Mouse (Mus musculus) kidney, postnatal 36 days (tissue): ENCODE results near the gene Sema5a.

Experiments used
- DNase-seq, 2 experiments: peaks; one replicate each; pipeline ENCODE4 v3.0.0; 2021 to 2022; ENCODE audit warnings: mixed read lengths in 2 of 2

Sema5a gene

GRCm38 (mm10) chr15:32257340-32257739 lies 12.7 kb downstream of the Sema5a start:
- DNase-seq = no peak

DNA sequence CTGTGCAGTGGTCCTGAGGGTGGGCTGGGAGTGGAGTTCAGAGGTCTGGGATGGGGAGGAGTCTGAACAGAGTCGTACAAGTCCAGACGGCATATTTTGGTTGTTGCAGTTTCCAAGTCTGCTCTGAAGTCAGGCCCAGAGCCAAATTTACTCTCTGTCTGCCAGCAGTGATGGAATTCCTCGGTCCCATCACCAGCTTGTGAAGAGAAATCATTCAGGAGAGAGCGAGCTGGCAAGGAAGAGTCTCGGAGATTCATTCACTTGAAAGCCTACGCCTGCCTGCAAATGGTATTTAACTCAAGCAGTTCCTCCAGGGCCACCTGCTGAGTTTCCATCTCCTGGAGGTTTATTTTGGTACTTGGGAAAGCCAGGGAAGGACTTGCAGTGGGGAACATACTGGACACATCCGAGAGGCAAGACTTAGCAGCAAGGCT lies 13.3 kb downstream of the Sema5a start:
- DNase-seq = peak; percentile 26 to 31

DNA sequence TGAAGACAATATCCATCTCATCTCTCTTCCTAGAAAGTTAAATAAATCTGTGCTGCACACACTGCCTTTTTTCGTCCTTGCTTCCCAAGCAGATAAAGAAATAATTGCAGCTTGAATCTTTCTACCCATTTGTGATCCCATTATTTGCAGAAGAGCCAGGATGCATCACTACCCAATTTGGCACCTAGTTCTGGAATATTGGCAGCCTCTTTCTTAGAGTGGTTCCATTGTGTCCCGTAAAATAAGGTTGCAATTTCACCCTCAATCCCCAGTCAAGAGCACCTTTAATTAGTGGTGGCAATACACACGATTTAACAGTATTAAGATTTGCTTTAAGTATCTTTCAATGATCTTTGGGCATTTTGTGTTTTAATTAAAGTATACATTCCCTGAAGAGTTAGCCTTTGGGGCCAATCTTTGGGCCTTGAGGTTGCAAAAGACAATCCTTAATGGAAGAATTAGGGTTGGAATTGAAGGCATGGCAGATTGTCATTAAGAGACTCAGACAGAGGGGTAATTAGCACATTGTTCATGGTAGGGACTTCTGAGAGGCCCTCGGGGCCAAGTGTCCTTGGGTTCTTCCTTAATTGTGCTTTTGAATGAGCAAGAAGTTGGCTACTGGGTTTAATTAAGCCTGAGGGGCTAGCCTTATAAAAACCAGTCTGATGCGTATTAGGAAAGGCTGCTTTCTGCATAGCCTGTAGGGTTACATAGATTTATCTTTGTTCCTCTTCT lies 14.9 kb downstream of the Sema5a start:
- no peak for DNase-seq

DNA sequence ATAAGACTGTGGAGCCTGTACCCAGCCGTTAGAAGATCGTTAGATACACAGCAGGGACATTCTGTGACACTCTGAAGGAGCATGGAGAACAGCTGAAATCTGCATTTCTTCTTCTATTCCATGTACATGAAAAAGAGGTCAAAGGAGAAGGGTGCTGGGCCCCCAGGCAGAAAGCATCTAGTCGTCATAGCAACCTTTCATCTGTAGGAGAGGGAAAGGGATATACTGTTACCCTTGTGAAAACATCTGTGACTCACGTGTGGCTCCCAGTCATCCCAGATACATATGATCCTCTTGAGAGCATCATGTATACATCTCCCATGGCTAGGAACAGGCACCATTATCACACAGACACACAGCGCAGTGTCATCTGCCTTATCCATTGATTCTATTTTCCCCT lies 16.3 kb downstream of the Sema5a start:
- DNase-seq = no peak

- no peak for DNase-seq
Observed at GRCm38 (mm10) chr15:32263651-32264050, 19.0 kb downstream of the Sema5a start.

GRCm38 (mm10) chr15:32264822-32265377 lies 20.3 kb downstream of the Sema5a start:
- DNase-seq = no peak

DNA sequence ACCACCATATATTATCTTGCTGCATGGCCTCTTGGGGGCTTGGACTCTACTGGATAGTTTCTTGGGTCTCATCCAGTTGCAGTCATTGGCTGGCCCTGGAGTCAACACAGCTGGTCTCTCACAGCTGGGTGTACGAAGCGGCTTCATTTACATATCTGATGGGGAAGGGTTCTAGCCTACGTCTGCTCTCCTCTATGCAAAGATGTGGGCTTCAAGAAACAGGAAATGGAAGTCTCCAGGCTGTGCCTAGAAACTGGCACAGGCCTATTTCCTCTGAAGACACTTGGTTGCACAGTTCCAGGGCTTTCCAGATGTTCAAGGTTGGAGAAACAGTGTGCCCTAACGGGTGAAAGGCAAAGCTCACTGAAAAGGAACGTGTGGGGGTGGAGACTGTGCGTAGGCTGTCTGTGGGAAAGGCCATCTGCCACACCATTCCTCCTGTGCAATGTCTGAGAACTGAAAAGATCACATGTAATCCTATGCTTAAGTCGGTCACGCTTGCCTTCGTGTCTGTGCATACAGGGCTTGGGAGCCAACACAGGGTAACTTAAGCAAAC lies 20.8 kb downstream of the Sema5a start:
- DNase-seq = peak; percentile 44 to 45

- no peak for DNase-seq
Observed at GRCm38 (mm10) chr15:32266122-32266820, 21.7 kb downstream of the Sema5a start.

GRCm38 (mm10) chr15:32270106-32270505 lies 25.5 kb downstream of the Sema5a start:
- DNase-seq = no peak

- peak in 1 of 2 experiments; percentile 33 for DNase-seq
Observed at GRCm38 (mm10) chr15:32273925-32274324, 29.3 kb downstream of the Sema5a start.

GRCm38 (mm10) chr15:32275020-32275419 lies 30.4 kb downstream of the Sema5a start:
- no peak for DNase-seq

DNA sequence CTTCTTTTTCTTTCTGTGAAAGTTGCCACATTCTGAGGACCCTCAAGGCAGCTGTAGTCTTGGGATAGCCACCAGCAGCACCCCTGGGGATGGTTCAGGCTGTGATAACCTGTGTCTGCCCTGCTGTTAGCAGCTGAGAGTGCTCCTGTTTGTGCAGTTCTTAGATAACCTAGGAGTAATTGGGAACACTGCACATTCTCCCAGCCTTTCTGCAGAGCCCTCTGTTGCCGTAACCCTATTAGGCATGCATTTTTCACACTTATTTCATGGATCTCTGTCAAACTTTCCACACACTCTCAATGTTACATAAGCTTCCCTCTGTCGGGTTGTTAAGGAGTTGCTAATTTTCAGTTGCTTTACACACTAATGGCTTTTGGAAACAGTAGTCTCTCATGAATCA lies 34.0 kb downstream of the Sema5a start:
- DNase-seq = no peak

- peak in 1 of 2 experiments; percentile 40 for DNase-seq
Observed at GRCm38 (mm10) chr15:32281374-32281773, 36.8 kb downstream of the Sema5a start.

- no peak for DNase-seq
Observed at GRCm38 (mm10) chr15:32284688-32285087, 40.1 kb downstream of the Sema5a start.

DNA sequence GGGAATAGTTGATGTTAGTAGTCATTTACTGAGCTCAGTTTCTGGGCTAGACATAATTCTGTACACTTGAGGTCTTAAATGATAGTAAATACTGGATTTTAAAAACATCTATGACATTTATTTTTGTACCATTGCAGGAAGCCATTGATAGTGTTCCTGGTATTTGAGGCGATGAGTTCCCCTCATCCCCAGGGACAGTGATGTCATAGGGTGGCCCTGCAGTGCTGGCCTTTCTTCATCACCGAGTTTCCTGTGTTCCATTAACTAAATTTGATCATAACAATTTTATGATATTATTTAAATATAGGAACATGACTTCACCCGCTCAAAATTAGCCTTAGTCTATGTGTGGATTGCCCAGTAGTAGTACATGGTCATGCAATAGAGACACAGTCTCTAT lies 41.7 kb downstream of the Sema5a start:
- DNase-seq = no peak

DNA sequence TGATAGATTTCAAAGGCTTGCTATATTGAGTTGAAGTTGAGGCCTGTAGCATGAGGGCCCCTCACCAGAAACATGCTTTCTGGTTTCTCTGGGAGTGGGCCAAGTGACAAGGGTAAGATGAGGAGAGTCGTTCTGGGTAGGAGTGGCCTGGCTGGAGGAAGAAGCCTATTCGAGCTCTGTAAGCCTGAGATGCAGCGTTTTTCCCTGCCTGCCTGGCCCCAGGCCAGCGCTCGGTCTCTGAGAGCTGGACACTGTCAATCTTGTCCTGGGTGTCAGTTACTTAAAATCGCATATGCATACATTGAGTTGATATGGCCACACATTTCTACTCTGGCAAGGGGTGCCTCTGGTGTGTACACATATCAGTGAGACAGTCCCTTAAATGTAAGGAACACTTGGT lies 43.9 kb downstream of the Sema5a start:
- peak in 1 of 2 experiments; percentile 60 for DNase-seq

- no peak for DNase-seq
Observed at GRCm38 (mm10) chr15:32291000-32291399, 46.4 kb downstream of the Sema5a start.

- DNase-seq = no peak
Observed at GRCm38 (mm10) chr15:32296523-32296922, 51.9 kb downstream of the Sema5a start.

- no peak for DNase-seq
Observed at GRCm38 (mm10) chr15:32297266-32297665, 52.7 kb downstream of the Sema5a start.

- DNase-seq = no peak
Observed at GRCm38 (mm10) chr15:32298525-32298924, 53.9 kb downstream of the Sema5a start.

DNA sequence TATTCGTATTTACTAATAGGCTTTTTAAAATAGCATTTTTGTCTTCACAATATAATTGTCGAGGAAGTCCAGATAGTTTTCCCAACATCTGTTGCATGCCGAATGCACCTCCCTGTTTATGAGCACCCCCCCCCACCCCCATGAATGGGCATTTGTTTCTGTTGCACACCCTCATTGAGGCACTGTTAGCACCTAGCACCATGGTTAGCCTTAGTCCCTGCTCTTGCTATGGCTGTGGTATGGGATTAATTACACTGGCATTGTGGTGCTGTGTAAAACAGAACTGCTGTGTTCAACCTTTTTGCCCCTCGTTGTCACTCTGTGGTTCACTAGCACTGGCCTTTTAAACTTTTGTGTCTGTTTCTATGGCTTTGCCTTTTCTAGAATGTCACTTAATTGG lies 56.4 kb downstream of the Sema5a start:
- no peak for DNase-seq

DNA sequence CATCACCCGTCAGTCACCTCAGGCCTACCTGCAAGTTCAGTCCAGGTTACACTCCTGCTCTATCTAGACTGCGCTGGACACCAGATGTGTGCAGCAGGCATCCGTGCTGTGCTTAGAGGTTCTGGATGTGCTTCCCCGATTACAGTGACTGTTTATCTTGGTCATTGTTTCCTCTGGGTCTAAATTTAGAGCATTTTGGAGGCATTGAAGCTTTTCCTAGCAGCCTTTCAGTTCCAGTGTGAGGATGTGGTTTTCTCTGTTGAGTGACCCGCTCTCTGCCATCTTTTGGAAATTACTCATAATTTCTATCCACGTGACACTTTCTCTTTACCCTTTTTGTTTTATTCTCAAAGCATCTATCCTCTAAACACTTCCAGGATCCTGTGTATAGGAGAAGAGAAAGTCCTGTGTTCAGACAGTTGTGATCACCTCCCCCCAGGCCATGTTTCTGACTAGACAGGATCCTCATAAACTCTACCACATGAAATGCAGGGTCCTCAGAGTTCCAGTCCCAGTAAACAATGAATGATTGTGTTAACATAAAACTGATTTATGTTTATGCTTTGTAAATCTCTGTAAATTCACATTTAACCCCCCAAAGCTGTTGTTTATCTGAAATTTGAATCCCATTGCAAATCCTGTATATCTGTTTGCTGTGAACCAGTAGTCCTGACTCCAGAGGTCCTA lies 62.1 kb downstream of the Sema5a start:
- DNase-seq = peak in 1 of 2 experiments; percentile 9

DNA sequence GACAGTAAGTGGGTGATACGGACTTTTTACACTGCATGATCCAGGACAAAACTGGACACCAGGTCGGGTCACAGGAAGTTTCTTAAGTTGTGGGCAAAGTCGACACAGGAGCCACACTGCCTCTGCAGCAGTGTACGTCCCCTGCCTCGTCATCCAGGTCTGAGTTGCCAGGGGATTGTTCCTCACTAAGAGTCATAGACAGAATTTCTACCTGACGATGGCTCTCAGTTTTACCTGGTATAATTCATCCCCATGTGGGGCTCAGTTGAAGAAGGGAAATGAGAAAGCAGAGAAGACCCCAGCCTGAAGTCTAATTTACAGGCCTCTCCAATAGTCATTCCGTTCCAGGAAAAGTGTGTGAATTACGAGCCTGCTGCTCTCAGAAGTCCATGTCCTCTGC lies 66.2 kb downstream of the Sema5a start:
- no peak for DNase-seq
